Mouse (Mus musculus): ENCODE measurements around the gene Ube2n.

DNA sequence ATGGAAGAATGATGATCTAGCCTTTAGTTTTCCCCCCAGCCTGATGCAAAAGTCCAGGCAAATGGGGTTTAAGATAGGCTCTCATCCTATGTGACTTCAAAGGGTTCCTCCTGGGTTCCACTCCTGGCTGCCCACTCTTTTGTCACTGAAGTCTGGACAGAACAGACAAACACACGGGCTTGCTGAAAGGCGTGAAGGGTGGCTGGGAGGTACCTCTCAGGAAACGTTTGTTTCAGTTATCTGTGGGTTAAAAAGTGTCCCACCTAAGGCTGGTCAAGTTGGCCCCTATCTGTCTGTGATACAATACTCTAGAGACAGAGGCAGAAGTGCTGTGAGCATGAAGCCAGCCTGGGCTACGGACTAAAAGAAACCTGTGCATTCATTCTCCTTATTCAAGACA lies 60.0 kb downstream of the Ube2n start:
- TF ChIP-seq CTCF (conservative IDR thresholded peaks at IDR 0.05; ENCODE audit: low read length) = no peak
- TF ChIP-seq NANOG (IDR thresholded peaks at IDR 0.05; ENCODE audit: borderline replicate concordance, low read length) = no peak
- no peak for TF ChIP-seq POU5F1 (IDR thresholded peaks at IDR 0.05; ENCODE audit: borderline replicate concordance, low read length)

Measured in E14TG2a.4 (cell line).